Mouse (Mus musculus): ENCODE measurements around the gene Sipa1l1. TPM values are rescaled to one million over a fixed set of nuclear protein-coding genes. Genes with fewer than 3 reads are reported as not detected.

Sipa1l1 gene
- polyA plus RNA-seq, 1 experiment from 2014 or later, result 14.1 TPM

DNA sequence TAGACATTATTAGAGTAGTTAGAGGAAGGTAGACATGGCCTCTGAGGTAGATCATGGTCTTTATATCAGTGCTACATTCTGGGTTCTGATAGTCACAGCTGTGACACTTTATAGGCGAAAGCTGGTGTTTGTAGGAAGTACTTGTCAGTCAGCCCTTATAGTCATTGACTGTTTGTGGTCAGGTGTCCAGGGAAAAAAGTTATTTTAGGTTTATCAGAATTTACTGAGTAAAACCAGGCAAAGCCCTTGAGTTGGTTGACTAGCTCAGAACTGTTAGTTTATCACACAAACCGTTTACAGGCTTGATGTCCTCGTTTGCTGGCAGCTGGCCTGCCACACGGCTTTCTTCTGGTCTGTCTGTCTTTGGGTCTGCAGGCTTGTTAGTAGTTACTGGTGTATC is 61.0 kb downstream of the Sipa1l1 start:
- ATAC-seq (ENCODE audit: low FRiP score), result no peak
- H3K27ac ChIP-seq, result no peak overlapping the region
- H3K36me3 ChIP-seq (replicated peaks; ENCODE audit: control insufficient read depth, insufficient read depth), result no peaks in the 10 kb centered on the region
- WGBS, result 85% methylated on average over 4 of the region's 4 CpGs
- no peak for DNase-seq (ENCODE audit: low spot score)
- no peak overlapping the region for H3K9ac ChIP-seq
- no peaks in the 10 kb centered on the region for H3K27me3 ChIP-seq (ENCODE audit: control insufficient read depth, insufficient read depth, low read length)
- no peaks in the 10 kb centered on the region for H3K9me3 ChIP-seq (ENCODE audit: control insufficient read depth, low read length)
- H3K4me3 ChIP-seq (replicated peaks; ENCODE audit: low read length), result no peak overlapping the region
- no peak overlapping the region for H3K4me2 ChIP-seq (replicated peaks)
- 0 out of 2 replicates have a peak, but pooled peaks cover 7% of the 10 kb centered on the region for H3K4me1 ChIP-seq (replicated peaks; ENCODE audit: control insufficient read depth, insufficient read depth, low read length)

DNA sequence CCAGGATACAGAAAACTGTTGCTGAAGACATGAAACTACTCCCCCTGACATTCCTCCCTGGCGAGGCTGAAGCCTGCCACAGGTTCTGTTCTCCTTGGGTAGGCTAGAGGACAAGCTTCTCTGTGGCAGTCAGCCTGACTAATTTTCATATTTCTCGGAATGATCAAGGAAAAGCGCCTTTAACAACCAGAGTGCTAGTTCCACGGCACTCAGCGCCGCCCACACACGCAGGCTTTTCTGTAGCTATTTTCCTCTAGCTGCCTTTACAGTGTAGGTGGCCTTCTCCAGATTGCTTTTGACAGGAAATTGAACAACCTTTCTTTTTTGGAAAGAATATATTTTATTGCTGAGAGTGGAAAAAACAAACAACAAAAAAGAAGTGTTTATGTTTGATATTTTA is 62.1 kb downstream of the Sipa1l1 start:
- ATAC-seq (ENCODE audit: low FRiP score), result no peak
- no peaks in the 10 kb centered on the region for H3K27me3 ChIP-seq (ENCODE audit: control insufficient read depth, insufficient read depth, low read length)
- DNase-seq (ENCODE audit: low spot score), result no peak
- H3K9me3 ChIP-seq (ENCODE audit: control insufficient read depth, low read length), result no peaks in the 10 kb centered on the region
- H3K4me1 ChIP-seq (replicated peaks; ENCODE audit: control insufficient read depth, insufficient read depth, low read length), result 0 out of 2 replicates have a peak, but pooled peaks cover 5% of the 10 kb centered on the region
- no peak overlapping the region for H3K4me3 ChIP-seq (replicated peaks; ENCODE audit: low read length)
- 78% methylated on average over 7 of the region's 7 CpGs for WGBS
- no peak overlapping the region for H3K27ac ChIP-seq
- no peaks in the 10 kb centered on the region for H3K36me3 ChIP-seq (replicated peaks; ENCODE audit: control insufficient read depth, insufficient read depth)
- no peak overlapping the region for H3K9ac ChIP-seq
- H3K4me2 ChIP-seq (replicated peaks), result no peak overlapping the region

DNA sequence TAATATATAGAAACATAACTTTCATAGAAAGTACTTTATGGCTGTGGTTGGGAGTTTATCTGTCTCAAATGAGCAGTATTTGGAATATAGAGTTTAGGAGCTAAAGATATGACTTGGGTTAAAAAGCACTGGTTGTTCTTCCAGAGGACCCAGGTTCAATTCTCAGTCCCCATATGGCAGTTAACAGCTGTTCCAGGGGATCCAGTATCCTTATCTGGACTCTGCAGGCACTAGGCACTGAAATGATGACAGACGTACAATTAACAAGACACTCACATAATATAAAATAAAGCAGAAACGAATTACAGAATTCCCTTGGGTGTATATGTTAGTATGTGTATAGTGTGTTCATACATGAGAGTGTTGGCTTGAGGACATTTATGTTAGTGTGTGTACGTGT is 64.1 kb downstream of the Sipa1l1 start:
- H3K9ac ChIP-seq, result no peak overlapping the region
- no peaks in the 10 kb centered on the region for H3K36me3 ChIP-seq (replicated peaks; ENCODE audit: control insufficient read depth, insufficient read depth)
- 75% methylated on average over 3 of the region's 3 CpGs for WGBS
- ATAC-seq (ENCODE audit: low FRiP score) (no peak), DNase-seq (ENCODE audit: low spot score) (no peak)
- no peak overlapping the region for H3K27ac ChIP-seq
- H3K9me3 ChIP-seq (ENCODE audit: control insufficient read depth, low read length), result no peaks in the 10 kb centered on the region
- H3K4me1 ChIP-seq (replicated peaks; ENCODE audit: control insufficient read depth, insufficient read depth, low read length), result peaks cover 2% of the 10 kb centered on the region; the same call in 1 of the 2 replicates
- no peak overlapping the region for H3K4me2 ChIP-seq (replicated peaks)
- H3K4me3 ChIP-seq (replicated peaks; ENCODE audit: low read length), result no peak overlapping the region
- no peaks in the 10 kb centered on the region for H3K27me3 ChIP-seq (ENCODE audit: control insufficient read depth, insufficient read depth, low read length)

DNA sequence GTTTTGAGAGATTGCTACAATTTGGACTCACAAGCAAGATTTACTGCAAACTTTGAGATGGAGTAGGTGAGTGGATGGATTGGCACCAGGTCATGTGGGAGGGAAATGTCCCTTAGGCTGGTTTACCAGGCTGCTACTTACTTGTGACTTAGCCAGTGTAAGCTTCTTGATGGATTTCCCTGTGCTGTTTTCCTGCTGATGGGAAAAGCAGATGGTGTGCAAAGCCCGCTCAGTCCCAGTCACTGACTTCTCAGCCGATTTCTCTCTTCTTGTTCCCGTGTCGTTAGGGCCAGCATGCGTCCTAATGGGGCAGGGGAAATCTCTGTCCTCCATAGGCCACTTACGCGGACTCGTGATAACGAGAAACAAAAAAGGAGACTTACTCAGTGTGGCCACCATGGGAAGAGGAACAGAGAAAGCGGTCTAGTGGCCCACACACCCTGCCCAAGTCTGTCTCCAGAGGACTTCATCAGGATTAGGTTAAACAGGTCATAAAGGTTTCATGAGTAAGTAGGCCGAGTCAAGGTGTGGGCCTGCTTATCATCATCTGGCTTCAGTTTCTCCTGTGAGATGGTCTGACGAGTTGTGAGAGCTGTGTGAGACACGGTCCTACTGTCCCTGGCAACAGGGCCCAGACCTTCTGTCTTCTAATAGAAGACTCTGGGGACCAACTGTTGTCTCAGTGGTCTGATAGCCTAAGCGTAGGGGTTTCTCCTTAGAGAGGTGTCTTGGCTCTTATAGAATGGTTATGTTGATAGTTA is 65.5 kb downstream of the Sipa1l1 start:
- peaks cover 3% of the 10 kb centered on the region; the same call in 1 of the 2 replicates for H3K4me1 ChIP-seq (replicated peaks; ENCODE audit: control insufficient read depth, insufficient read depth, low read length)
- ATAC-seq (ENCODE audit: low FRiP score) (no peak), DNase-seq (ENCODE audit: low spot score) (no peak)
- H3K27me3 ChIP-seq (ENCODE audit: control insufficient read depth, insufficient read depth, low read length), result no peaks in the 10 kb centered on the region
- H3K9me3 ChIP-seq (ENCODE audit: control insufficient read depth, low read length), result no peaks in the 10 kb centered on the region
- H3K4me2 ChIP-seq (replicated peaks), result no peak overlapping the region
- H3K27ac ChIP-seq, result no peak overlapping the region
- H3K36me3 ChIP-seq (replicated peaks; ENCODE audit: control insufficient read depth, insufficient read depth), result no peaks in the 10 kb centered on the region
- H3K4me3 ChIP-seq (replicated peaks; ENCODE audit: low read length), result no peak overlapping the region
- H3K9ac ChIP-seq, result no peak overlapping the region
- WGBS, result 93% methylated on average over 14 of the region's 14 CpGs

DNA sequence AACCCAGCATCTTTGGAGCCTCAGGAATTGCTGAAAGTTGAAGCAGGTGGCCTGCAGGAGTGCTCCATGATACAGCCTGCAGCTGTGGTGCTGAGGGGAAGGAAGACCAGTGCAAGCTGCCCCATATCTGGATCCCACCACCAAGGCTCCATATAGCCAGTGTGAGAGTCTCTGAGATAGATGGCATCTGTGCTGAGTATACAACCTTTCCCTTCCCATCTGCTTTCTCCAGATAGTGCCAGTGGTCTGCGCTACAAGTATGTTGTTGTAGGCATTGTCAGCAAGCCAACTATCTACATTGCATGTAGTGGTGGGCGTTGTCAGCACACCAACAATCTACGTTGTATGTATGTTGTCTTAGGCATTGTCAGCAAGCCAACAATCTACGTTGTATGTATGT is 68.0 kb downstream of the Sipa1l1 start:
- no peaks in the 10 kb centered on the region for H3K27me3 ChIP-seq (ENCODE audit: control insufficient read depth, insufficient read depth, low read length)
- no peak overlapping the region for H3K4me2 ChIP-seq (replicated peaks)
- no peaks in the 10 kb centered on the region for H3K9me3 ChIP-seq (ENCODE audit: control insufficient read depth, low read length)
- H3K4me3 ChIP-seq (replicated peaks; ENCODE audit: low read length), result no peak overlapping the region
- H3K4me1 ChIP-seq (replicated peaks; ENCODE audit: control insufficient read depth, insufficient read depth, low read length), result peaks cover 3% of the 10 kb centered on the region; the same call in 1 of the 2 replicates
- ATAC-seq (ENCODE audit: low FRiP score), result no peak
- H3K36me3 ChIP-seq (replicated peaks; ENCODE audit: control insufficient read depth, insufficient read depth), result no peaks in the 10 kb centered on the region
- DNase-seq (ENCODE audit: low spot score), result no peak
- H3K27ac ChIP-seq, result no peak overlapping the region
- 93% methylated on average over 4 of the region's 4 CpGs for WGBS
- no peak overlapping the region for H3K9ac ChIP-seq

DNA sequence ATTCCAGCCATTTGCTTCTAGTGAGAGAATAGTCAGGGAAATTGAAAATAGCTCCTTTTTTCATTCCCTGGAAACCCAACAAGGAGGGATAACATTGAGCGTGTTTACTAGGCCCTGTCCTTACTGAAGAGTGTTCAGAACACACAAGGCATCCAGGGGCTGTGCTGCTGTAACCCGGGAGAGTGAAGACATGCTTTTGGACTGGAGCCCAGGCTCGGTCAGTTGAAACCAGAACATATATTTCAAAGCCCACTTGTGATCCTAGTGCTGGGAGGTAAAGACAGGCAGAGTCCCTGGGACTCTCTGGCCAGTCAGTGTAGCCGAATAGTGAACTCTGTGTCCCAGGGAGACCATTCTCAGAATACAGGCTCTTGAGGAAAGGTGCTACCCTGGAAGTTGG is 68.8 kb downstream of the Sipa1l1 start:
- Histone ChIP-seq H3K9me3 (ENCODE audit: control insufficient read depth, low read length) (no peaks in the 10 kb centered on the region), H3K4me1 (replicated peaks; ENCODE audit: control insufficient read depth, insufficient read depth, low read length) (peaks cover 3% of the 10 kb centered on the region; the same call in 1 of the 2 replicates), H3K4me3 (replicated peaks; ENCODE audit: low read length) (no peak overlapping the region), H3K36me3 (replicated peaks; ENCODE audit: control insufficient read depth, insufficient read depth) (no peaks in the 10 kb centered on the region), H3K9ac (no peak overlapping the region), H3K27ac (no peak overlapping the region), H3K27me3 (ENCODE audit: control insufficient read depth, insufficient read depth, low read length) (no peaks in the 10 kb centered on the region), H3K4me2 (replicated peaks) (no peak overlapping the region)
- 52% methylated on average over 4 of the region's 4 CpGs for WGBS
- ATAC-seq (ENCODE audit: low FRiP score), result peak; percentile 43; the same call in 1 of the 2 replicates
- DNase-seq (ENCODE audit: low spot score), result peak; percentile 32

DNA sequence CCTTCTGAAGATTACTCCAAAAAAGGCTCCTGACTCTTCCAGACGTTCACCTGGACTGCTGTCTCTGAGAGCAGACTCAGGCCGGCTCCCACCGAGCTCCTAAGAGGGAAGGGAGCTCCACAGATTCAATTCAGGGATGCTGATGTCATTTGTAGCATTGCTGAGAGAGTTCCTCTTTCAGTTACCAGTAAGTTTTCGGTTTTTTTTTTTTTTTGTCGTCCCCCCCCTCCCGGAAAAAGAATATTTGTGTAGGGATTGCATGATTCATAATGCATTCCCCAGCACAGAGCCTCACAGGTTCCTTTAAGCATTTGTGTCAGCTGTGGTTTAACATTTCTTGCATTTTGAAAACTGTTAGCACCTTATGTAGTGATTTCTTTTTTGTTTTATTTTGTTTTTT is 71.6 kb downstream of the Sipa1l1 start:
- 87% methylated on average over 6 of the region's 6 CpGs for WGBS
- Histone ChIP-seq H3K27ac (no peak overlapping the region), H3K36me3 (replicated peaks; ENCODE audit: control insufficient read depth, insufficient read depth) (no peaks in the 10 kb centered on the region), H3K27me3 (ENCODE audit: control insufficient read depth, insufficient read depth, low read length) (no peaks in the 10 kb centered on the region), H3K9me3 (ENCODE audit: control insufficient read depth, low read length) (no peaks in the 10 kb centered on the region), H3K4me1 (replicated peaks; ENCODE audit: control insufficient read depth, insufficient read depth, low read length) (peaks cover 3% of the 10 kb centered on the region; the same call in 1 of the 2 replicates), H3K9ac (no peak overlapping the region), H3K4me3 (replicated peaks; ENCODE audit: low read length) (no peak overlapping the region), H3K4me2 (replicated peaks) (no peak overlapping the region)
- ATAC-seq (ENCODE audit: low FRiP score) (no peak), DNase-seq (ENCODE audit: low spot score) (no peak)

DNA sequence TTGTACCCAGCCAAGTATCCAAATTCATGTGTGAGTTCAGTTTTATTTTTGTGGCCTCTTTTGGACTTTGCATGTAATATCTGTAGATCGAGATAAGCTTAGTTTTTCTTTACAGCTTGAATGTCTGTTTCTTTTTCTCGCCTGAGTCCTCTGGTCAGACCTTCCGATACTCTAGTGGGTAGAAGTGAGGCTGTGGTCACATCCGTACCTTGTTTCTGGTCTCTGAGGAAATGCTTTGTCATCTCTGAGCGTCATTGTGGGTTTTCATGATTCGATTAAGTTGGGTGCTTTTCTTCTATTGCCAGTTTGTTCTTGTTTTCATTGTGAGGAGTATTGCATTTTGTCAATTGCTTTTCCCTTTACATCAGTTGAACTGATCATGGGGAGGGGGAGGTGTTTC is 76.1 kb downstream of the Sipa1l1 start:
- DNase-seq (ENCODE audit: low spot score), result no peak
- H3K27me3 ChIP-seq (ENCODE audit: control insufficient read depth, insufficient read depth, low read length), result no peaks in the 10 kb centered on the region
- H3K9me3 ChIP-seq (ENCODE audit: control insufficient read depth, low read length), result no peaks in the 10 kb centered on the region
- H3K9ac ChIP-seq, result no peak overlapping the region
- no peak for ATAC-seq (ENCODE audit: low FRiP score)
- H3K36me3 ChIP-seq (replicated peaks; ENCODE audit: control insufficient read depth, insufficient read depth), result no peaks in the 10 kb centered on the region
- WGBS, result 90% methylated on average over 6 of the region's 6 CpGs
- no peak overlapping the region for H3K4me2 ChIP-seq (replicated peaks)
- no peak overlapping the region for H3K4me3 ChIP-seq (replicated peaks; ENCODE audit: low read length)
- no peaks in the 10 kb centered on the region for H3K4me1 ChIP-seq (replicated peaks; ENCODE audit: control insufficient read depth, insufficient read depth, low read length)
- H3K27ac ChIP-seq, result no peak overlapping the region

DNA sequence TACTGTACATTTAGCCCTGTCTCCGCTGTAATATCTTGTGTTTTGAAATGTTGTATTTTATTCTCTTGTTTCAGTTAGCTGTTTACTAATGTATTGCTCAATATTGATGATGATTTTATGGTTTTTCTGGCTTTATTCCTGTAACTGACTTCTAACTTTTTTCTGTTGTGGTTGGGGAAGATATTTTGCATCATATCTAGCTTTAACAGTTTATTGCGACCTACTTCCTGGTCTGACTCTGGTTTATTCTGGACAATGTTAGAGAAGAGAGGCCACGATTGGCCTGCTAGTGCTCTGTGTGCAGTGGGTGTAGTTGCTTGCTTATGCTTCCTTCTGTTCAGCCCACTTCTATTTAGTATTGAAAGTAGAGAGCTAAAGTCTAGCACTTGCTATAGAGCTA is 77.3 kb downstream of the Sipa1l1 start:
- H3K4me2 ChIP-seq (replicated peaks), result no peak overlapping the region
- no peak for ATAC-seq (ENCODE audit: low FRiP score)

More for the DNA sequence above, 77.3 kb downstream of the Sipa1l1 start:
- no peak for DNase-seq (ENCODE audit: low spot score)
- no peaks in the 10 kb centered on the region for H3K4me1 ChIP-seq (replicated peaks; ENCODE audit: control insufficient read depth, insufficient read depth, low read length)
- H3K4me3 ChIP-seq (replicated peaks; ENCODE audit: low read length), result no peak overlapping the region
- H3K9ac ChIP-seq, result no peak overlapping the region
- H3K27ac ChIP-seq, result no peak overlapping the region
- no peaks in the 10 kb centered on the region for H3K36me3 ChIP-seq (replicated peaks; ENCODE audit: control insufficient read depth, insufficient read depth)
- 89% methylated on average over 3 of the region's 3 CpGs for WGBS
- H3K9me3 ChIP-seq (ENCODE audit: control insufficient read depth, low read length), result no peaks in the 10 kb centered on the region
- no peaks in the 10 kb centered on the region for H3K27me3 ChIP-seq (ENCODE audit: control insufficient read depth, insufficient read depth, low read length)

Measured in hindbrain, embryonic 14.5 days (tissue).